Mouse (Mus musculus): ENCODE data around the gene Ppp1r17.

The Ppp1r17 gene

DNA sequence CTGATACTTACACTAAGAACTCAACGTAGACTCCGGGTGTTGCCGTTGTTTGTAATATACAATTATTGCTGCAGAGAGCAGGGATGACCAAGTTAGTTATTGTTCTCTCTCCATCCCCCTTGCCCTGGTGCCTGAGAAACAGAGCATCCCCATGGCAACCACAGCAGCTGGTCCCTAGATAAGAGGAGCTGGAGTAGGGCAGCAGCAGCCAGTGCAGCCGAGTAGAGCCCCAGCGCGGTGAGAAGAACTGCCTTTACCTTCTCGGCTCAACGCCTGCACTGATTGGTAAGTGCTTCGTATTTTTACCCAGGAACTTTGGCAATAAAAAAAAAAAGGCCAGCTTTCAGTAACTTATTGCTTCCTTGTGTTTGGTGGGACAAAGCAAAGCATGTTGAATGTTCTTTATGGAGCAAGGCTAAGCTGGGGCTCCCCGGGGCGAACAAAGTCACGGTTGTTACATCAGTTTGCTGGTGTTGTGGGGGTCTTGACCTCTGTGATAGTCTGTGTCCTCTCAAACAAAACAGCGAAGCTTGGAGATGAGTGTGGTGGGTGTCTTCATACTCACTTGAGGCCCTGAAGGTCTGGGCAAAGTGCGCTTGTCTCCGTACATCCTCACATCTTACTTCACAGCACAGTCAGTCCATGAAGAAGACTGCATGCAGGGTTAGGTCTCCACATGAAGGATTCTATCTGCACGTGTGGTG is at the start of gene Ppp1r17:
Gene Ppp1r17, plus strand, starts transcription at position 207 of the 704 bp plus-strand sequence.
- no peak for DNase-seq (ENCODE audit: low spot score)

DNA sequence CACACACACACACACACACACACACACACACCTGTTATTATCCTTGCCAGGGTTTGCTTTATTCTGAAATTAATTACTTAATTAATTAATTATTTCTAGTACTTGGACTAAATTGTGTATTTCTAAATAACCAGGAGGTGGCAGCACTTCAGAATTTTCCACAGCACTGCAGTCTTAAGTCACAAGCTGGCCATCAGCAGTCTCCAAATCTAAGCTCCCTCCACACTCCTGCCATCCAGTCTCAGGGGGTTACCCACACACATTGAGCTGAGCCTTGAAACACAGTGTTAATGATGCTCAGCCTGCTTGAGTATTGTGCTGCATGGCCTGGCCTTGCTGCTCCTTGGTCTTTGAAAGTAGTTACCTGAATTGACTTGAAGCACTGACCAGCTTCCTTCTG is 44.3 kb upstream of the Ppp1r17 start:
- no peak for DNase-seq (ENCODE audit: low spot score)

DNA sequence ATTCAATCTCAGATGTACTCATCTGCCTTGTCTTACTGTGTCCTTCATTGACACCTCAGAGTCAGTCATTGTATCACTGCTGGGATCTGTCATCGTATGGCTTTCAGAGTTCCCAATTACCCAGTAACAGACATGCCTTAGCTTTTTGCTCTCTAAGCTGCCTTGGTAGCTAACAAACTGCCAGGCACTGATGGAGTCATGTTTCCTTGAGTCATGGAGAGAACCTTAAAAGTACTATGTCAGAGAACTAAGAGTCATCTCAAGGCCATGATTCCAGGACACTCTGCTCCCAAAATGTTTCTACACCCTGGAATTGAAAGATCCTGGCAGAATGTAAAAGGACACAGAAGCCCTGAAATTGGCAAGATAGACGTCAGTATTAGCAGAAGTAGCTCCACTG is 37.5 kb upstream of the Ppp1r17 start:
- no peak for DNase-seq (ENCODE audit: low spot score)

DNA sequence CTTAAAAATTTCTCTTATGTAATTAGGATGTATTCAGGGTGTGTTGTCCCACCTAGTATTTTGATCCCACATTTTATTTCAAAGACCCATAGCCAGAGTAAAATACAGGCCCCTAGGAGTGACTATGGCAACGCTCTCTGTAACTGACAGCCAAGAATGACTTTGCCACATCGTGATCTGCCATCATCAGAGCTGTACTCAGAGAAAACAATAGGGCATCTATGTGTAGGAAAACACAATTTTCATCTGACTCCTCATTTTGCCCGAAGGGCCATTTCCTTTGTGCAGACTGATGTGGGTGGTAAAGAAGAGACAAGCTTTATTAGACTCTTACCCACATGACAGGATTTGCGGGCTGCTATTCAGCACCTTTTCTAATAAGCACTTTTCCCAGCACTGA is 8.6 kb upstream of the Ppp1r17 start:
- DNase-seq (ENCODE audit: low spot score), result no peak

DNA sequence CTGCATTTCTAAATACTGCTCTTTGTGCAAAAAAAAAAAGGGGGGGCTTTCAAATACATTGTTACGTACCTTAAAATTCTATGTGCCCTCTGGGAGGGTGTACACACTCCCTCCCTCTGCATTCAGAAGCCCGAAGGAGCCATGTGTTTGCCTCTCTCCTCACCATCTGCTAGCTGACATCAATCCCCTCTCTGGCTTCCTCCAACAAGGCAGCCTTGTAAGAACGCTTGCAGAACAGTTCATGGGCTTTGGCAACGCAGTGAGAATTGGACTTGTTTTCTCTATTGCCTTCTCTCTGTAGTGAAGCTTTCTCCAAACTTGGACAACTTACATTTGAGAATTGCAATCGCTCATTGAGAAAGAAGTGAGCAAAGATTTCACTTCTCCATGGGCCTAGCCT is 4.9 kb upstream of the Ppp1r17 start:
- no peak for DNase-seq (ENCODE audit: low spot score)

DNA sequence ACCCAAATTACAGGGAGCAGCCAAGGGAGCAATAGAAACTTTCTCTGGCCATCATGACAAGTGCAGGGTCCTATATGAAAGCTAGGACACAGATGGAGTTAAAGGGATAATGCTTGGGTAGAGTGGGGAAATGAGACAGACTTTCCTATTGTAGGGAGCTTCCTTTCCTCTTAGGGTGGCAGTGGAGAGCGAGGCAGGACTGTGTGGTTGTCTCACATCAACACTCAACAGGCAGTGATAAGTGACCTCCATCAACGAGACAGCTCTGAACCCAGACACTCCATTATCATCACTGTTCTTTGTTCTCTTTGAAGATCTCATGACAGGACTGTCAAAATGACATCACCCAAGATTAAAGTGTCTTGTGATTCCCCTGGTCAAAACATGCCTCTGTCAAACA is 2.3 kb downstream of the Ppp1r17 start:
- no peak for DNase-seq (ENCODE audit: low spot score)

DNA sequence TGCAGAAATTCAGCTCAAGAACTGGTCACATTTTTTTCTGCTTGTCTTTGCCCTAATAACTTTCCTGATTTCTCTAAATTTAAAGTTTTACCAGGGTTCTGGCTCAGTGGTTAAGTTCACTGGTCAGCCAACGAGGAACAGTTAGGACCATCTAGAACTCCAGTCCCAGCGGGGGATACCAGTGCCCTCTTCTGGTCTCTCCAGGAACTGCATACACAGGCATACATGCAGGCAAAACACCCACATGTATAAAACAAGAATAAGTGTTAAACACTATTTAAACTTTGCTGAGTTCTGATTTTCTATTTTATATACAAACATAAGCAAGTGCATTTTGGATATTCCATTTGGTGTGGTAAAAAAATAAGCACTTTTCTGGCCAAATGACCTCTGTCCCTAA is 8.2 kb downstream of the Ppp1r17 start:
- no peak for DNase-seq (ENCODE audit: low spot score)

DNA sequence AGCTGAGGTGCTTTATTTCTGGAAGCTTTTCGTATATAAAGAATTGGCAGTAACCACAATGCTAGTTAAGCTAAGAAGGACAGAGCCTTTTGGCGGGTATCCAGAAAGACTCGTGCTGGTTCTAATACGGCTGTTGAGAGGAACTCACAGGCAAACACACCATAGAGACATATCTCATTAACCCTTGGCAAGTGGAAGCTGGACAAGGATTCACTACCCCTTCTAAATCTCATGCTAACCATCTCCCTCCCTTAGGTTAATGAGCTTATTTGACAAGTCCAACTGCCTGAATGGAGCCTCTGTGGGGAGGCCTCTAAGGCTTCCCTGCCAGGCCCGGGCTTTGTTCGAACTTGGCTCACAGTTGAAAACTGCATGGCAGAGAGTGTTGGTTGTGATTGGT is 10.0 kb downstream of the Ppp1r17 start:
- DNase-seq (ENCODE audit: low spot score), result no peak

DNA sequence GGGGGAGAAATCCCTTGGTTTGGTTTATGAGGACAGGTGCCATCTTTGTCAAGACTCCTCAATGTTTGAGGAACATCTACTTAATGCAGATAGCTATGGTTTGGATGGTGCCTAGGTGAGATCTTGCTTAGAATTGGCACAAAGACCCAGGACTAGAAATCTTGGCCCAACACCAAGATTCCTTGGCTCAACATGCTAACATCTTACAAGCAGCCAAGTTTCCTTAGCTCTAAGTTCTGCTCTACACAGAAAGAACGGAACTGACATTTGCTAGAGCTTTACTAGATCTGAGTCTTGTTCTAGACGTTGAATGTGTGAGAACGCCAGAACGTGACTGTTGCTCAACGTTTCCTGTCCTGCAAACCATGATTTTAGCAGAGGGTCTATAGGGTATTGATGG is 10.7 kb downstream of the Ppp1r17 start:
- no peak for DNase-seq (ENCODE audit: low spot score)

DNA sequence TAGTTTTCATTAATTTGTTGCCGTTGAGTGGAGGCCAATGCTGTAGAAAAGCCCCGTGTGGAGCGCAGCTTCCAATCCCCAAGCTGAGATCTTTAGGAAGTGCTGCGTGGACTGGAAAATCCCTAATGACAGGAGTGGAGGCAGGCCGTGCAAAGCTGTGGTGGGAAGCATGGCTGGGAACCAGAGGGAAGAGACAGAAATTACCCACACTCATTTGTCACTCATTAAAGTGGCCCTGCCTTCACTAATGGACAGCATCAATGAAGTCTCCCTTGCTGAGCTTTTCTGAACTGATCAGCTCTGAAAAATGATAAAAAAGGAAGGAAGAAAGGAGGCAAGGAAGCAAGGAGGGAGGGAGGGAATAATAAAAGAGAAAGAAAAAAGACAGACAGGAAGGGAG is 12.7 kb downstream of the Ppp1r17 start:
- DNase-seq (ENCODE audit: low spot score), result no peak

DNA sequence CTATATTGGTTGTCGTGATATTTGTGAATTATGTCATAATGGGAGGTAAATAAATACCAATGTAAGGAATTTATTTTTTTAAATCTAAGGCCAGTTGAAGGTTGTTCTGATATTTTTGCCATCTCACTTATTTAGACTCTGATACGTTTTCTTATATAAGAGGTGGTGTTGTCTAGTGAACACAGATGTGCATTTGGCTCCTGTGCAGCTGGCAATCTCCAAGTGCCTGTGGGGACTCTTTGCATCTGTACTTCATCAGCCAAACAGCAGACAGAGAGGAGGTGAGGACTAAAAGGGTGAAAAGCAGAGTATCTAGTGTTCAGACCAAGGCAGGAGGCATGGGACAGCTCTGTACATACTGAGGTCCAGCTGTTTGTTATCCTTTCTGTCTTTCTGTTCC is 14.9 kb downstream of the Ppp1r17 start:
- DNase-seq (ENCODE audit: low spot score), result no peak

DNA sequence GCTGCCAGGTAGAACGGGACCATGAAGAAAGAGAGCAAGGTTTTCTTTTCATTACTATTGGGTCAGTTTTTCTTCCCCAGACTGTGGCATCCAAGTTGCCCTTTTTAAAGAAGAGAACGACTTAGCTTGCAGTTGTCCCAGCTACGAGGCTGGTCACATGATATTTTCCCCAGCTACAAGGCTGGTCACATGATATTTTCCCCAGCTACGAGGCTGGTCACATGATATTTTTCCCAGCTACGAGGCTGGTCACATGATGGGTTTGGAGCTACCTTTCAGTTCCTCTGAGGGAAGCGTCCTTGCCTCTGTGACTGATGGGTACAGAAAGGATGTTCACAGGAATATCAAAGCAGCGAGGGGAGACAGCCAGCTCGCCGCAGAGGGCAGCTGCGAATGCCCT is 17.8 kb downstream of the Ppp1r17 start:
- no peak for DNase-seq (ENCODE audit: low spot score)

DNA sequence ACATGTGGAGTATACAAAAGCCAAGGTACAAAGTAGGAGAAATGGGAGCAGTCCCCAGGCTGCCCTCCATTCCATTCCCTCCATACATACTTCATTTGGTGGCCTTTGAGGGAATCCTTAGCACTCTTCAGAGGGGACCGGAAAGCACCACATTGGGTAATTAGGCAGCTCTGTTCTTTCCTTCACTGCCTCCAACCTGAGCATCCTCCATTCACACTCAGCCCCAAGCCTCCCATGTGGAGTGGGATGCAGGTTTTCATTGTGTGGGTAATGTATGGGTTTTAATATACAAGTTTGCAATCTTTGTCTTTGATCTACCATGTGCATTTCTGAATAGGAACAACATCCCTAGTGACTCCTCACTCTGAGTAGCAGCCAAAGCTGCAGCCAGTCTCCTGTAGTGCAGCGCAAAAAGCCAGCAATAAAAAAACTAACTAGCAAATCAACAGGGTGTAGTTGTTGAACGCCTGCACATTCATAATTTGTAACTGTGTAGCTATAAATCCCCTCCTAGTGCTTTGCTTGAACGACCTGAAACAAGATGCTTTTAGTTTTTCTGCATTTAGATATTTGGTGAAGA is 22.3 kb downstream of the Ppp1r17 start:
- DNase-seq (ENCODE audit: low spot score), result no peak

DNA sequence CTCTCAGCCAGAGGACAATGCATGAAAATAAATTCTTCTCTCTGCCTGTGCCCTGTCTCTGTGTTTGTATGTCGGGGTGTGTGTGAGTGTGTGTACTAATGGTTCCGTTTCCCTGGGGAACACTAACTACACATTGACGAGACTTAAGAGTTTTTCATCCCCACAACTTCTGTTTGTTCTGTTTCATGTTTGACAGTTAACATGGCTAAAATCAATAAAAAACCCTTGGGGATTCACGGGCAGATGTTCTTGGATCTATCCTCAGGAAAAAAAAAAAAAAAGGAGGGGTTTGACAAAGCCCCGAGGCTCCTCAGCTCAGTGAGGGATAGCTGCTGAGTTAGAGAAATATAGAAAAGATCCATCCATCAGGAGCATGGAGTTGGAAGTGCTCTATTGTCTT is 27.0 kb downstream of the Ppp1r17 start:
- no peak for DNase-seq (ENCODE audit: low spot score)

DNA sequence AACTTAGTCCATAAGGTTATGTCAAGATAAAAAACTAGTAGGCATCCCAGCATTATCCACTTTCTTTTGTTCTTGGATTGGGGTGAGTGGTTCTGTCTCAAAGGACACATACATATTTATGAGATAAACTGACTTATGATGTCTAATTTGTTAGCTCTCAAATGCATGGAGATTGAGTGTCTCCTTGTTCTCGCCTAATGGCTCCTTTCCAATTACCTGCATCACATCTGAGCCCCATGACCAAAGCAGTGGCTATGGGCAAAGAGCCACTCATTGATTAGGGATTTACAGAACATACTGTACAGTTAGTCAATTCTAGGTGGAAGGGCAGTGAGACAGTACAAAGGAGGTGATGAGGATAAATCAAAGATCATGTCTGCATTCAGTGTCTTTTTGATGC is 27.4 kb downstream of the Ppp1r17 start:
- DNase-seq (ENCODE audit: low spot score), result no peak

DNA sequence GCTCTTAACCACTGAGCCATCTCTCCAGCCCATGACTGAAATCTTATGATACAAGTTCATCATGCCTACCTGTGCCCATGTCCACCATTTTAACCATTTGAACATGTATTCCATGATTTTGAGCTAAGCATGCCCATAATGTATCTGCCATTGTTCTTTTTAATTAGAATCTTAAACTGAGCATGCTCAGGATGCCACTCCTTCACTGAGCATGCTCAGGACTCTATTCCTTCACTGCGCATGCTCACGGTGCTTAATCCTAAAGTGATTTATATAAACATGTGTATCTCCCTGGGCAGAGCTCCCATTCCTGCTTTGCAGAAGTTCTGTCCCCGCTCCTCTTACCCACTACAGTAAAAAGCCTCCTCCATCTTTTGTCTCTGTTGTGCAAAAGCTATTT is 31.3 kb downstream of the Ppp1r17 start:
- DNase-seq (ENCODE audit: low spot score), result no peak

DNA sequence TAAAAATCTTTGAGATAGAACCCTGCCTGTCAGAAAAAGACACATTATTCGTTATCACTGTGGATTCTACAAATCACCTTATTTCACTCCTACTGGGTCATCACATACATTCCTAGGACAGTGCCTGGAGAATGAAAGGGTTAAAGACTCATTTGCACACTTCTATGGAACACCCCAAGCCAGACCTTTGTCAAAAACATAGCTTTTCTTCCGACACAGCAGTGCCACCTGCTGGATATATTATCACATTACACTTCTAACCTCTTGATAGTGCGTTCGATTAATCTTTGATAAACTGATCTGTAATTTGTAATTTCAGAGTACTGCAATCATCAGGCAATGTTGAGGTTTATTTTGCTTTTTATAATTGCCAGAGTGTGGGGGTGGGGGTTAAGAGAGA is 31.8 kb downstream of the Ppp1r17 start:
- DNase-seq (ENCODE audit: low spot score), result no peak

DNA sequence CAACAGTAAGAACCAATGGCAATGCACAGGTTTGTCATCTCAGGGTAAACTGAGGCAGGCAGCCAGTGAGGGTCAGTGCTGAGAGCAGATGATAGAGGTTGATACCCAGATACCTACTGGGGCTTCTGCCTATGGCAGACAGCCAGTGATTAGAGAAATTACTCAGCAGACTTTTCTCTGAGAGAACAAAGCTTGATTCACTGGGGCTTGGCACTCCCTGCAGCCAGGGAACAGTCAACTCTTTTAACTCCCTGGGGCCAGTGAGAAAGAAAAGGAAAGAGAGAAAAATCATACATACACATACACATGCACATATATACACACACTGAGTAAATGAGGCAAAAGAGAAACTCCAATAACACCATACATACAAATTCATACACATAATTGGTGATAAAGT is 46.4 kb downstream of the Ppp1r17 start:
- DNase-seq (ENCODE audit: low spot score), result no peak

DNA sequence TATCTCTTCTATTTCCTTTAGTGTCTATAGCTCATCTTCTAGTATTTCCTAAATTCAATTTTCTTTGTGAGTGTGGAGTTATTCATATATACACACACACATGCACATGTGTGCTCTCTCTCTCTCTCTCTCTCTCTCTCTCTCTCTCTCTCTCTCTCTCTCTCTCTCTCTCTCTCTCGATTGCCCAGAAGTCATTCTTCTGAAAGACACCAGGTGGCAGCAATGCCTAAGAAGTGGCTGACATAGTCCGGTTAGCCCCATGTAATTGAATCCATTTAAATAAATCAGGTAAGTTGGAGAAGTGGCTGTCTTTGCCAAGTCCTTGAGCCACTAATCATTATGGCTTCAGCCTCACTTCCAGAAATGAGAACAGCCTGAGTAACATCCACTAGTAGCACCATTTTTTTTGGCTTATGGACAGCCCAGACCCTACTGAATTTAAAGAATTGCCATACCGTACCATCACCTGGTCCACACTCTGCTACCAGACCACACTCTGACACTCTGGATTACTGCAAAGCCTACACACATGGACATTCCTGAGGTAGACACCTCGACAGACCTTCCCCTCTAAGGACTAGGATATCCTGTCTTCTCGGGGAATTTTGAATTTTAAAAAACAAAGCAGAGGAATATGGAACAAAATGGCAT is 49.5 kb downstream of the Ppp1r17 start:
- no peak for DNase-seq (ENCODE audit: low spot score)

DNA sequence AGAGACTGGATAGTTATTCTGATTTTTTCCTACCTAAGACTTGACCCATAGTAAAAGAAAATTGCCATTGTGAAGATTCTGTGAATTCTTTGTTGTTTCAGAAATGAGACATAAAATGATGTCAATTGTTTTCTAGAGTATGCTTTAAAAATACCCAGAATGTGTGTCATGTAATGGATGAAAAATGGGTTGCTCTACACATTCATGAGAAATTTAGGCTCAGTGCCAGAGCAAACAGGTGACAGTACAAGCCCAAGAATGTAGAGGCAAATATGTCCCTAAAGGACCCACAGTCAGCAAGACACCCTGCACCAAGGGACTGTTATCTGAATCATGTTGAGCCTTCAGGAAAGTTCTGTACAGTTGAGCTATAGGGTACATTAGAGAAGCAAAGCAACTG is 51.2 kb downstream of the Ppp1r17 start:
- DNase-seq (ENCODE audit: low spot score), result no peak

DNA sequence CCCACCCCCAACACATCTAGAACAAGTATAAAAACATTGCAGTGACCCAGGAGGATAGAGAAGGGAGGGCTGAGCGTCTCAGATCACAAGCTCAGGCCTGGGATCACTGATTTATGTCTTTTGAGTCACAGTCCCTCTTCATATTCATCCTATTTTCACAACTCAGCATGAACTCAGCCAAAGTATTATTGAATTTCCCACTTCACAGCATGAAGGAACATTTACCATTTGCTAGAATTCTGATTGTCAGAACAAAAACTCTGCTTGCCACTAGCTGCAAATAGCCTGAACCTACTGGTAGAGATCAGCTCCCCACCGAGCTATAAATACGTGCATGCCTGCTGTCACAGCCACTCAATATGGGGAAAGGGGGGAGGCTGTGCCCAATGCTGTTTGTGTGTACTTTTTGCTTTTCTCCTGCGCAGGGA is 59.1 kb downstream of the Ppp1r17 start:
- DNase-seq (ENCODE audit: low spot score), result no peak

All from ovary, postnatal 10 days (tissue).